Mouse (Mus musculus): ENCODE measurements around the gene Pip4k2a. TPM values are rescaled to one million over a fixed set of nuclear protein-coding genes. Genes with fewer than 3 reads are reported as not detected.

The Pip4k2a gene
- total and polyA plus RNA-seq, 3 experiments: 6.6 to 52.9 (median 20.8) TPM

GRCm38 (mm10) chr2:18936446-18936845 is 61.5 kb downstream of the Pip4k2a start:
- no peak overlapping the region for H3K4me3 ChIP-seq (replicated peaks in 1 of 3; ENCODE audit: low read depth in 2 of 3, low read length in 2 of 3, poor library complexity in 1 of 3)
- peaks cover 0 to 86% of the 10 kb centered on the region in 2 experiments; a peak in 2 of 4 replicates for H3K4me1 ChIP-seq (ENCODE audit: control insufficient read depth in 1 of 2, insufficient read depth in 2 of 2)
- H3K4me2 ChIP-seq (ENCODE audit: insufficient read depth, low read depth, poor library complexity, severe bottlenecking): no peak overlapping the region

GRCm38 (mm10) chr2:18935581-18936027 is 62.3 kb downstream of the Pip4k2a start:
- Histone ChIP-seq H3K4me3 (replicated peaks in 1 of 3; ENCODE audit: low read depth in 2 of 3, low read length in 2 of 3, poor library complexity in 1 of 3) (no peak overlapping the region), H3K4me1 (ENCODE audit: control insufficient read depth in 1 of 2, insufficient read depth in 2 of 2) (peaks cover 0 to 79% of the 10 kb centered on the region in 2 experiments; a peak in 2 of 4 replicates), H3K27ac (ENCODE audit: insufficient read depth, low read depth) (no peak overlapping the region), H3K9ac (ENCODE audit: insufficient read depth, low read depth) (no peak overlapping the region), H3K79me2 (replicated peaks; ENCODE audit: control insufficient read depth, extremely low read depth, insufficient read depth, poor library complexity, severe bottlenecking) (no peaks in the 10 kb centered on the region), H3K36me3 (replicated peaks in 1 of 2; ENCODE audit: control insufficient read depth in 1 of 2, insufficient read depth in 1 of 2, low read length in 1 of 2) (peaks cover 0 to 19% of the 10 kb centered on the region in 2 experiments), H3K27me3 (replicated peaks) (no peaks in the 10 kb centered on the region), H3K9me3 (replicated peaks; ENCODE audit: low read length) (no peaks in the 10 kb centered on the region), H3K4me2 (ENCODE audit: insufficient read depth, low read depth, poor library complexity, severe bottlenecking) (no peak overlapping the region)
- peak; percentile 54 for DNase-seq (ENCODE audit: extremely low read depth)
- dilution Hi-C loops (cut with MboI; ENCODE audit: extremely low pct_ligation_motif_present, extremely low pct_unique_long_range_greater_than_20kb, low sequenced_read_pairs): no loop called here
- TF ChIP-seq ETS1 (conservative IDR thresholded peaks at IDR 0.05; ENCODE audit: low read depth, low read length): no peak; the same call in 1 of the 2 replicates
- no peak for TF ChIP-seq JUN (IDR thresholded peaks at IDR 0.05; ENCODE audit: insufficient read depth, low read depth, low read length)
- TF ChIP-seq ZKSCAN1 (IDR thresholded peaks at IDR 0.05; ENCODE audit: borderline replicate concordance, low read depth, low read length): no peak
- TF ChIP-seq POLR2AphosphoS2 (IDR thresholded peaks at IDR 0.05; ENCODE audit: low read depth, low read length): no peak
- peak; percentile 42 for TF ChIP-seq RAD21 (IDR thresholded peaks at IDR 0.05; ENCODE audit: low read depth, low read length)
- peak; percentile 65 for TF ChIP-seq SMC3 (IDR thresholded peaks at IDR 0.05; ENCODE audit: low read depth, low read length)
- TF ChIP-seq ZC3H11A (IDR thresholded peaks at IDR 0.05; ENCODE audit: low read depth, low read length): no peak
- TF ChIP-seq KAT2A (IDR thresholded peaks at IDR 0.05; ENCODE audit: insufficient replicate concordance, low read length): no peak
- peak; percentile 14 to 48; a peak in 3 of 4 replicates for TF ChIP-seq CTCF (conservative IDR thresholded peaks at IDR 0.05 in 1 of 2, IDR thresholded peaks at IDR 0.05 in 1 of 2; ENCODE audit: low read depth in 2 of 2, low read length in 2 of 2)
- TF ChIP-seq MXI1 (IDR thresholded peaks at IDR 0.05; ENCODE audit: low read depth, low read length): no peak
- no peak for TF ChIP-seq TCF12 (IDR thresholded peaks at IDR 0.05; ENCODE audit: low read depth, low read length)
- no peak for TF ChIP-seq NRF1 (IDR thresholded peaks at IDR 0.05; ENCODE audit: low read depth, low read length)
- TF ChIP-seq SIN3A (IDR thresholded peaks at IDR 0.05; ENCODE audit: low read length): no peak
- no peak for TF ChIP-seq PAX5 (IDR thresholded peaks at IDR 0.05; ENCODE audit: low read length)
- no peak for TF ChIP-seq NELFE (IDR thresholded peaks at IDR 0.05; ENCODE audit: low read depth, low read length)
- TF ChIP-seq IRF4 (IDR thresholded peaks at IDR 0.05; ENCODE audit: low read depth, low read length): no peak
- in situ Hi-C loops (cut with MboI; ENCODE audit: low pct_ligation_motif_present, low pct_unique_long_range_greater_than_20kb, low sequenced_read_pairs): no loop called here

More at GRCm38 (mm10) chr2:18936446-18936845, 61.5 kb downstream of the Pip4k2a start:
- H3K9me3 ChIP-seq (replicated peaks; ENCODE audit: low read length): no peaks in the 10 kb centered on the region
- H3K27me3 ChIP-seq (replicated peaks): no peaks in the 10 kb centered on the region
- dilution Hi-C loops (cut with MboI; ENCODE audit: extremely low pct_ligation_motif_present, extremely low pct_unique_long_range_greater_than_20kb, low sequenced_read_pairs) (no loop called here), in situ Hi-C loops (cut with MboI; ENCODE audit: low pct_ligation_motif_present, low pct_unique_long_range_greater_than_20kb, low sequenced_read_pairs) (no loop called here)
- no peak overlapping the region for H3K9ac ChIP-seq (ENCODE audit: insufficient read depth, low read depth)
- no peak overlapping the region for H3K27ac ChIP-seq (ENCODE audit: insufficient read depth, low read depth)
- no peak for DNase-seq (ENCODE audit: extremely low read depth)
- TF ChIP-seq ZNF384 (IDR thresholded peaks at IDR 0.05; ENCODE audit: low read depth, low read length) (no peak), KAT2A (IDR thresholded peaks at IDR 0.05; ENCODE audit: insufficient replicate concordance, low read length) (no peak), CHD2 (IDR thresholded peaks at IDR 0.05; ENCODE audit: low read length) (no peak), UBTF (IDR thresholded peaks at IDR 0.05; ENCODE audit: low read depth, low read length) (no peak), MAFK (IDR thresholded peaks at IDR 0.05; ENCODE audit: insufficient replicate concordance, low read length) (no peak), TCF12 (IDR thresholded peaks at IDR 0.05; ENCODE audit: low read depth, low read length) (no peak), RAD21 (IDR thresholded peaks at IDR 0.05; ENCODE audit: low read depth, low read length) (no peak), CHD1 (IDR thresholded peaks at IDR 0.05; ENCODE audit: low read depth, low read length) (no peak), SIN3A (IDR thresholded peaks at IDR 0.05; ENCODE audit: low read length) (no peak), CTCF (conservative IDR thresholded peaks at IDR 0.05 in 1 of 2, IDR thresholded peaks at IDR 0.05 in 1 of 2; ENCODE audit: low read depth in 2 of 2, low read length in 2 of 2) (no peak), NRF1 (IDR thresholded peaks at IDR 0.05; ENCODE audit: low read depth, low read length) (no peak), JUND (conservative IDR thresholded peaks at IDR 0.05; ENCODE audit: low read depth, low read length) (no peak), HCFC1 (IDR thresholded peaks at IDR 0.05; ENCODE audit: low read depth, low read length) (no peak), USF1 (IDR thresholded peaks at IDR 0.05; ENCODE audit: low read depth, low read length) (no peak)
- H3K79me2 ChIP-seq (replicated peaks; ENCODE audit: control insufficient read depth, extremely low read depth, insufficient read depth, poor library complexity, severe bottlenecking): no peaks in the 10 kb centered on the region
- H3K36me3 ChIP-seq (replicated peaks in 1 of 2; ENCODE audit: control insufficient read depth in 1 of 2, insufficient read depth in 1 of 2, low read length in 1 of 2): peaks cover 0 to 23% of the 10 kb centered on the region in 2 experiments

Measured in CH12.LX (cell line).